Mouse (Mus musculus) embryonic facial prominence, embryonic 15.5 days (tissue): ENCODE results near the gene Map3k12. TPM values are rescaled to one million over a fixed set of nuclear protein-coding genes. Genes with fewer than 3 reads are reported as not detected.

Experiments used
- ATAC-seq: fragments of 200-750 bp; cut with Nextera tagmentation; 2 replicates; pipeline ENCODE4 v1.8.0; 2017; ENCODE audit warnings: low read depth, moderate TSS enrichment; ENCODE audit not compliant: insufficient number of reproducible peaks, low FRiP score, low TSS enrichment
- H3K27ac ChIP-seq: fragments of 300-500 bp; sonication (generic); replicated peaks from 2 replicates; pipeline ENCODE4 v1.5.1; 2015; ENCODE audit warnings: mild to moderate bottlenecking, inconsistent platforms
- H3K27me3 ChIP-seq: fragments of 300-500 bp; sonication (generic); 2 replicates; pipeline ENCODE4 v1.6.1; 2015; ENCODE audit warnings: inconsistent platforms
- H3K36me3 ChIP-seq: fragments of 300-500 bp; sonication (generic); 2 replicates; pipeline ENCODE4 v1.6.1; 2015; ENCODE audit warnings: mild to moderate bottlenecking, inconsistent platforms
- H3K4me1 ChIP-seq: fragments of 300-500 bp; sonication (generic); 2 replicates; pipeline ENCODE4 v1.6.1; 2015; ENCODE audit warnings: inconsistent platforms
- H3K4me2 ChIP-seq: fragments of 300-500 bp; sonication (generic); replicated peaks from 2 replicates; pipeline ENCODE4 v1.6.1; 2015; ENCODE audit warnings: mild to moderate bottlenecking, inconsistent platforms
- H3K4me3 ChIP-seq: fragments of 300-500 bp; sonication (generic); replicated peaks from 2 replicates; pipeline ENCODE4 v1.5.1; 2015; ENCODE audit warnings: mild to moderate bottlenecking, inconsistent platforms
- H3K9ac ChIP-seq: fragments of 300-500 bp; sonication (generic); 2 replicates; pipeline ENCODE4 v1.6.1; 2015; ENCODE audit warnings: inconsistent platforms
- H3K9me3 ChIP-seq: fragments of 300-500 bp; sonication (generic); replicated peaks from 2 replicates; pipeline ENCODE4 v1.6.1; 2016; ENCODE audit warnings: inconsistent platforms
- WGBS: fragments of 180-500 bp; shearing (Covaris S2); methylation state at CpG from one replicate; pipeline ENCODE4 v1.1.7; 2015; 5-methylcytosine and 5-hydroxymethylcytosine counted together
- polyA plus RNA-seq: library from polyadenylated mRNA; unstranded; fragments of >200 nt; fragmentation: Nextera tagmentation; extraction: Ambion mirVana; gene quantifications from 2 replicates; pipeline ENCODE4 v1.2.1, GENCODE M21; 2015

Gene Map3k12
- polyA plus RNA-seq: 19.8 and 21.3 TPM in 2 replicates

DNA sequence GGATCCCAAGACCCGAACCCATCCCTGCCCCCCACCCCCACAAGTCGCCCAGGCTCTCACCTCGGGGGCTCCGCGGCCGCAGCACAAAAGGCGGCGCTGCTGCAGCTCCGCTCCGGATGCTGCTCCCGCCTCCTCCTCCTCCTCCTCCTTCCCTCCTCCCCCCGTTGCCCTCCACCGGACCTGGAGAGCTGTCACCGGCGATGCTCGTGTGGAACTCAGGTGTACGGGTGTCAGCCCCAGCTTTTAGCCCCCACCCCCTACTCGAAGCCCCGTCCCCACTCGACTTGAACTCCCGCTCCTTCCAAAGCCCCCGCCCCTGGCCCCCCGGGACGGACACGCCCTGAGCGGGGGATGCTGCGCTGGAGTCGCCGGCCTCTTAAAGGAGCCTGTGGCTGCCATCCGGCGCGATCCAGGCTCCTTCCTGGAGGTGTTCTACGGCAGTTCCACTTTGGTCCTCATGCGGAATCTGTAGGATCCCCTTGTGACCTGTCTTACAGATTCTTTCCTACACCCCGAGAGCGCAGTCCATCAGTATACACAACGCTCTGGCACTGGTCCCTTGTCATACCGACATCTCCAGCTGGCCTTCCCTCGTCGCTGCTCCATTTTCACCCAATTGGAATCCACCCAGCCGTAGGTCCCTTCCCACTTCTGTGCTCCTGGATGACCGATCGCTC lies at the start of gene Map3k12:
Gene Map3k12, minus strand, starts transcription at position 337 of the 677 bp plus-strand sequence.
- peak within 1 kb of the TSS; percentile 100 for H3K27ac ChIP-seq
- H3K4me1 ChIP-seq: peaks cover 49% of the 10 kb centered on the region
- H3K9ac ChIP-seq: peak within 1 kb of the TSS; percentile 50
- H3K4me2 ChIP-seq: peak within 1 kb of the TSS; percentile 95
- H3K36me3 ChIP-seq: peaks cover 16% of the 10 kb centered on the region
- peak within 1 kb of the TSS; percentile 63 for H3K4me3 ChIP-seq
- WGBS: under 1% methylated on average over 43 of the region's 43 CpGs
- no peaks in the 10 kb centered on the region for H3K9me3 ChIP-seq
- no peaks in the 10 kb centered on the region for H3K27me3 ChIP-seq
- ATAC-seq: no peak

DNA sequence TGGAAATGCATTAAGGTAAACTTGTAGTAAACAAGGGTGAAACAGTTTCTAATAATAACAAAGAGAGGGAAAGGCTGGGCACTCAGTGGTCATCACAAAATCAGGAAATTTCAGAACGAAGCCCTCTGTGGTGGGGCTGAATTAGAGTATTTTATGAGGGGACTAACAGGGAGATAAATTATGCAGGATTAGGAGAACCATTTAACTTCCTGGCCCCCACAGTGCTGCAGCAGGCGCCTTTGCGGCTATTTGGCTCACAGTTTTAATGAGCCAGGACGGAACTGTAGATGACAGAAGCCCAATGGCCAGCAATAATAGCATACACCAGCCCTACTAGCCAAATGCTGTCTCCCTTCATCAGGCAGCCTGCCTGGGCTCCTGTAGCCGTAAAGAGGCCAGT lies 46.8 kb upstream of the Map3k12 start:
- H3K36me3 ChIP-seq: peaks cover 25% of the 10 kb centered on the region
- no peaks in the 10 kb centered on the region for H3K9me3 ChIP-seq
- no peaks in the 10 kb centered on the region for H3K4me1 ChIP-seq
- H3K4me2 ChIP-seq: no peak overlapping the region
- no peak overlapping the region for H3K27ac ChIP-seq
- H3K27me3 ChIP-seq: no peaks in the 10 kb centered on the region
- 95% methylated on average over 5 of the region's 5 CpGs for WGBS
- no peak overlapping the region for H3K4me3 ChIP-seq
- ATAC-seq: no peak
- H3K9ac ChIP-seq: no peak overlapping the region

GRCm38 (mm10) chr15:102563061-102563460 lies 46.2 kb upstream of the Map3k12 start:
- H3K4me1 ChIP-seq: no peaks in the 10 kb centered on the region
- ATAC-seq: no peak
- peaks cover 25% of the 10 kb centered on the region for H3K36me3 ChIP-seq
- no peak overlapping the region for H3K27ac ChIP-seq
- H3K9ac ChIP-seq: no peak overlapping the region
- no peak overlapping the region for H3K4me2 ChIP-seq
- no peak overlapping the region for H3K4me3 ChIP-seq
- no peaks in the 10 kb centered on the region for H3K27me3 ChIP-seq
- WGBS: 64% methylated on average over 3 of the region's 3 CpGs
- no peaks in the 10 kb centered on the region for H3K9me3 ChIP-seq

- Histone ChIP-seq H3K4me2 (no peak overlapping the region), H3K27ac (no peak overlapping the region), H3K27me3 (no peaks in the 10 kb centered on the region), H3K4me1 (no peaks in the 10 kb centered on the region), H3K4me3 (no peak overlapping the region), H3K36me3 (peaks cover 25% of the 10 kb centered on the region), H3K9ac (no peak overlapping the region), H3K9me3 (no peaks in the 10 kb centered on the region)
- WGBS: 93% methylated on average over 1 of the region's 1 CpGs
- no peak for ATAC-seq
Measured at GRCm38 (mm10) chr15:102562491-102562890, 45.6 kb upstream of the Map3k12 start.

GRCm38 (mm10) chr15:102557580-102557979 lies 40.7 kb upstream of the Map3k12 start:
- H3K4me3 ChIP-seq: no peak overlapping the region
- H3K27me3 ChIP-seq: no peaks in the 10 kb centered on the region
- ATAC-seq: no peak
- H3K4me1 ChIP-seq: no peaks in the 10 kb centered on the region
- no peak overlapping the region for H3K27ac ChIP-seq
- no peaks in the 10 kb centered on the region for H3K9me3 ChIP-seq
- peaks cover 53% of the 10 kb centered on the region for H3K36me3 ChIP-seq
- no peak overlapping the region for H3K4me2 ChIP-seq
- no peak overlapping the region for H3K9ac ChIP-seq

DNA sequence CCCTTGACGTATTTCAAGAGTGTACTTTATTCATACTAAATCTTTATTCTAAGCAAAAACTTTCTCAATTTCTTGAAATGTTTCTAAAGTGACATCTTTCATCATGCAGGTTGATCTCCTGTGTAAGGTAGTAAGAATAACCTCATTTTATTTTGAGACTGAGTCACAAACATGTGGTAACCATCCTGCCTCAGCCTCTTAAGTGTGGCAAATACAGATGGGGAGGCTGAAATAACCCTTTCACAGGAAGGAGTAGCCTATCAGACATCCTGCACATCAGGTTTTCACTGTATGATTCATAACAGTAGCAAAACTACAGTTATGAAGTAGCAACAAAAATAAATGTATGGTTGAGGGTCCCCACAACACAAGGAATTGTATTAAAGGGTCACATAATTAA lies 38.7 kb upstream of the Map3k12 start:
- H3K4me2 ChIP-seq: no peak overlapping the region
- no peak for ATAC-seq
- H3K4me1 ChIP-seq: no peaks in the 10 kb centered on the region
- H3K27me3 ChIP-seq: no peaks in the 10 kb centered on the region
- WGBS: 93% methylated on average over 1 of the region's 1 CpGs
- H3K36me3 ChIP-seq: peaks cover 61% of the 10 kb centered on the region
- H3K27ac ChIP-seq: no peak overlapping the region
- H3K9me3 ChIP-seq: no peaks in the 10 kb centered on the region
- H3K9ac ChIP-seq: no peak overlapping the region
- H3K4me3 ChIP-seq: no peak overlapping the region

DNA sequence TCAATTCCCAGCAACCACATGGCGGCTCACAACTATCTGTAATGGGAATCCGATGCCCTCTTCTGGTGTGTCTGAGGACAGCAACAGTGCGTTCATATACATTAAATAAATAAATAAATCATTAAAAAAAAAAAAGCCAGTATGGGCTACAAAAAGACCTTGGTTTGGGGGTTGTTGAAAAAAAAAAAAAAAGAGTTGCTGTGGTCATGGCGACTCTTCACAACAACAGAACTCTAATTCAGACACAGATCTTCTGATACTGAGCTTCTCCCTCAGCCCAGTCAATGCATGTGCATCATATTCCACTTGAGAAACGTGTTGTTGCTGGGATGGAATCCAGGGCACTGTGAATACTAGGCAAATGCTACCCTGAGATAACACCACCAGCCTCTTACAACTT lies 35.7 kb upstream of the Map3k12 start:
- 96% methylated on average over 5 of the region's 5 CpGs for WGBS

DNA sequence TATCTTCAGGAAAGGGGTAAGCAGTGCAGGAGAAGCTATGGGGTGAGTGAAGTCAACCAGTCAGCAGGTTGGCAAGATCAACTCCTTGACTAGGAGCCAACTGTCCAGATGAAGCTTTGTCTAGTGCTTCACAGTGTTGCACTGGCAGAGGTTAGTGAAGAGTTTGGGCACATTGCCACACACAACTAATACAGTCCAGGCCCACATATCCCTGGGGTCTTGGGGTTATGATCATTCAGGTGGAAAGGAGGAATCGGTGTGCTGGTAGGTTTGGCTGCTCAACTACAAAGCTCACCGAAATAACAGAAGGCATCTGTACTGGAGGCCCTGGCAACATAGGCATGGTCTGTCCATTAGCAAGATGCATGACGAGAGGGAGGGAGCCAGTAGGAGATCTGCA lies 30.6 kb upstream of the Map3k12 start:
- no peak overlapping the region for H3K27ac ChIP-seq
- H3K9me3 ChIP-seq: no peaks in the 10 kb centered on the region
- ATAC-seq: no peak
- WGBS: 88% methylated on average over 3 of the region's 3 CpGs
- H3K4me1 ChIP-seq: 0 out of 2 replicates have a peak, but pooled peaks cover 6% of the 10 kb centered on the region
- no peak overlapping the region for H3K4me3 ChIP-seq
- H3K36me3 ChIP-seq: peaks cover 62% of the 10 kb centered on the region
- no peaks in the 10 kb centered on the region for H3K27me3 ChIP-seq
- no peak overlapping the region for H3K9ac ChIP-seq
- H3K4me2 ChIP-seq: no peak overlapping the region

More for the DNA sequence above, 35.7 kb upstream of the Map3k12 start:
- H3K4me3 ChIP-seq: no peak overlapping the region
- peaks cover 64% of the 10 kb centered on the region for H3K36me3 ChIP-seq
- H3K27ac ChIP-seq: no peak overlapping the region
- no peaks in the 10 kb centered on the region for H3K9me3 ChIP-seq
- no peaks in the 10 kb centered on the region for H3K4me1 ChIP-seq
- no peak overlapping the region for H3K4me2 ChIP-seq
- H3K27me3 ChIP-seq: no peaks in the 10 kb centered on the region
- no peak for ATAC-seq
- no peak overlapping the region for H3K9ac ChIP-seq

GRCm38 (mm10) chr15:102546677-102547427 lies 30.0 kb upstream of the Map3k12 start:
- H3K4me2 ChIP-seq: no peak overlapping the region
- H3K4me3 ChIP-seq: no peak overlapping the region
- no peak overlapping the region for H3K9ac ChIP-seq
- peak; percentile 80 for ATAC-seq
- 62% methylated on average over 3 of the region's 3 CpGs for WGBS
- H3K27ac ChIP-seq: peak overlapping the region; percentile 29; the same call in 1 of the 2 replicates
- H3K9me3 ChIP-seq: no peaks in the 10 kb centered on the region
- 0 out of 2 replicates have a peak, but pooled peaks cover 6% of the 10 kb centered on the region for H3K4me1 ChIP-seq
- H3K27me3 ChIP-seq: no peaks in the 10 kb centered on the region
- peaks cover 62% of the 10 kb centered on the region for H3K36me3 ChIP-seq

DNA sequence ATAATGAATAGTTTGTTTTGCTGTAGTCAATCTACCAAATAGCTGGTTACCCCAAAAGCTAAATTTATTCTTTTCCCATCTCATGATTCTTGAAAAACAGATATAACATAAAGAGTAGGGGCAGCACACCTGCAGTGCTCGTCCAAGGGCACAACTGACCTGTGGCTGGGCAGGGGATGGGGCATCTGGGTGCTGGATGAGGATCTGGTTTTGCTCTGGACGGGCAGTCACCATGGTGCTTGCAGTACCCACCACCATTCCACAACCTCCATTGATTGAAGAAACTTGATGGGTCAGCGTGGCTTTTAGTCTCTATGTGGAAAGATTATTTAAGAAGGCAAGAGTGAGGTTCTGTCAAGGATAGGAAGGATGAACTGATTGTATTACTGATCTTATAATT lies 29.4 kb upstream of the Map3k12 start:
- no peak overlapping the region for H3K4me2 ChIP-seq
- no peak overlapping the region for H3K27ac ChIP-seq
- H3K9ac ChIP-seq: no peak overlapping the region
- peaks cover 63% of the 10 kb centered on the region for H3K36me3 ChIP-seq
- 0 out of 2 replicates have a peak, but pooled peaks cover 6% of the 10 kb centered on the region for H3K4me1 ChIP-seq
- H3K9me3 ChIP-seq: no peaks in the 10 kb centered on the region
- H3K4me3 ChIP-seq: no peak overlapping the region
- WGBS: 92% methylated on average over 3 of the region's 3 CpGs
- no peak for ATAC-seq
- H3K27me3 ChIP-seq: no peaks in the 10 kb centered on the region

DNA sequence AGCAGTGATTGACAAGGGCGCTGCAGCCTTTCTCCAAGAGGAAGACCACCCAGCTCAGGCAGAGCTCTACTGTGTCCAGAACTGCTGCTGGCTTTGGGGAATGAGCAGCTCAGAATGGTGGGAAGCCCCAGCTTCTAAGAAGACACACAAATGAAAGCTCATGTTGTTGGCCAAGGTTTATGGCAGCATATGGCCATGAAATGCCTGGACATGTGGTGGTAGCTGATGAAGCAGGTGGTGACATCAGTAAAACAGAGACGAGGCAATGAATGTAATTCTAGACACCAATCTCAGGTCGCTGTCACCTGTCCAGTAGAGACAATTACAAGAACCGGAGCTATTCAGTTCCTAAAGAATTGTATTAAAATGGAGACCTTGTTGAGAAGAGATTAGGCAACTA lies 27.9 kb upstream of the Map3k12 start:
- no peak overlapping the region for H3K4me3 ChIP-seq
- no peak overlapping the region for H3K9ac ChIP-seq
- 0 out of 2 replicates have a peak, but pooled peaks cover 6% of the 10 kb centered on the region for H3K4me1 ChIP-seq
- peaks cover 73% of the 10 kb centered on the region for H3K36me3 ChIP-seq
- H3K27ac ChIP-seq: no peak overlapping the region
- no peaks in the 10 kb centered on the region for H3K9me3 ChIP-seq
- H3K4me2 ChIP-seq: no peak overlapping the region
- WGBS: 87% methylated on average over 4 of the region's 4 CpGs
- no peak for ATAC-seq
- no peaks in the 10 kb centered on the region for H3K27me3 ChIP-seq
